Mouse (Mus musculus) naive thymus-derived CD4-positive, alpha-beta T cell, adult 2 months (primary cell): Measurements from ENCODE around the gene Car4.
A peak's percentile ranks its signal among the peaks of the same experiment; 100 is the strongest.

Experiments
- DNase-seq: peaks from one replicate; pipeline ENCODE4 v3.0.0-alpha.2; 2011; ENCODE audit warnings: low read depth

Car4 gene

GRCm38 (mm10) chr11:84957591-84958270 is at the start of gene Car4:
Car4 (plus strand) TSS chr11:84957786.
- no peak for DNase-seq

DNA sequence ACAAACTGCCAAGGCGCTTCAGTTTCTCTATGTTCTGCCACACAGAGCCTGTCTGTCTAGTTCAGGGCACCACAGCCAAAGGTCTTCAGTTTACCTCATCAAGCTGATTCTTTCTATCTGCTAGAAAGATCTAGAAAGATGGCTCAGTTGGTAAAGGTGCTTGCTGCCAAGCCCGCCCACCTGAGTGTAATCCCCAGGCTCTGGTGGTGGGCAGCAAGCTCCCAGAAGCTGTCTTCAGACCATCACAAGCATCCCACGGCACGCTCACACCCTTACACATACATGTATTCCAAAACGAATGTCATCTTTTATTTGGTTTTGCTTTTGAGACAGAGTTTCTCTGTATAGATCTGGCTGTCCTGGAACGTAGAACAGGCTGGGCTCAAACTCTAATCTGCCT is 49.1 kb upstream of the Car4 start:
- DNase-seq: no peak

DNA sequence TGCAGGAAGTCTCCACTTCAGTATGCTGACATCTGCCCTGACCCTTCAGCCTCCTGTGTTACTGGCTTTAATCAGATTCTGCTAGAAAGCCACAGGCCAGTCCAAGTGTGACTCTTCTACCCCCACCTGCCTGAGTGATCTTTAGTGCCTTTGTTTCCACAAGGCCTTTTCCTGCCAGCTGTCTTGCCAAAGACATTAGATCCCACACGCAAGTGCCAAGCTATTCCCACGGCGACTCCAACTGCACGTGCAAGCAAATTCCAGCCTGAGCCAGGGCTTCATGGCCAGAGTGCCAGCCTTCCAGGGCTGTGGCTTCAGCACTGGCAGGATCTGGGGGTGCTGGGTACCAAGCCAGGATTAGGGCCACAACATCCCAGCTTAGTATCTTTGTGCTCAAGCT is 47.2 kb upstream of the Car4 start:
- no peak for DNase-seq

DNA sequence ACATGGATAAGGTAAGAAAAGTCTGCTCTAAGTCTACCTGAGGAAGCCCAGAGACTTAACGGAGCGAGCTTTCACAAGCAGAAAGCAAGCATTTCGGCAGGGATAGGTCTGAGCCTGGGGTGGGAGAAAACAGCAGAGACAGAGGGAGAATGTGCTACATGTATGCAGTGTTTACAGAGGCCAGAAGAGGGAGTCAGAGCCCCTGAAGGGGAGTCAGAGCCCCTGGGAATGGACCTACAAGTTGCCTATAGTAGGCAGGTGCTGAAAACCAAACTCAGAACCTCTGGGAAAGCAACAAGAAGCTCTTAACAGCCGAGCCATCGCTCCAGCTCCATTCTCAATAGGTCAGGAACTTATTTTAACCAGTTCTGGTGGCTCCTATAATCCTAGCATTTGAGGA is 42.9 kb upstream of the Car4 start:
- DNase-seq: peak; percentile 15

DNA sequence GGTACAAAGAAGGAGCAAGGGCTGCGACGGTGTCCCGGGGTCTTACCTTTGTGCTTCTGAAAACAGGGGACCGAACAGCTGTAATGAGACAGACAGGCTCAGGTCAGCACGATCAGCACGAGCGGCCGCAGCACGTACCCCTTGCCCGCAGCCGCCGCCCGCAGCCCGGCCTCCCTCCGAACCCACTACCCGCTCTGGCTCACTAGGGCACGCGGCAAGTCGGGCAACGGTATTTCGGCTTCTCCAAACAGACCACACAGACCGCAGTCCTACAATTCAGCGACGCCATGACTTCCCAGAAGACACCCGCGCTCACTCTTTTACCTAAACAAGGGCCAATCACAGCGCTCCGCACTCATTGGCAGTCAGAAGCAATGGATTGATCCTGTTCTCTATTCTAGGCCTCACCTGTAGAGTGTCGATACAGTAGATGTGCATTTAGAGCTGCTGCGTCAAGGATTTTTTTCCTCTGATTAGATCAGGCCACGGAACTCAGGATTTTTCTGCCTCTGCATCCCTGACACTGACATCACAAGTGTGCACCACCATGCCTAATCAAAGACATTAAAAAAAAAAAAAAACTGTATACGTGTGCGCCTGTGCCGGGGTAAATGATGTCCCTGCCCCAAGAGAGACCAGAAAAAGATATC is 41.4 kb upstream of the Car4 start, which contains the start of gene Znhit3:
Gene Znhit3 (minus strand): TSS at position 314 of the 650 bp plus-strand sequence.
- peak; percentile 91 for DNase-seq

DNA sequence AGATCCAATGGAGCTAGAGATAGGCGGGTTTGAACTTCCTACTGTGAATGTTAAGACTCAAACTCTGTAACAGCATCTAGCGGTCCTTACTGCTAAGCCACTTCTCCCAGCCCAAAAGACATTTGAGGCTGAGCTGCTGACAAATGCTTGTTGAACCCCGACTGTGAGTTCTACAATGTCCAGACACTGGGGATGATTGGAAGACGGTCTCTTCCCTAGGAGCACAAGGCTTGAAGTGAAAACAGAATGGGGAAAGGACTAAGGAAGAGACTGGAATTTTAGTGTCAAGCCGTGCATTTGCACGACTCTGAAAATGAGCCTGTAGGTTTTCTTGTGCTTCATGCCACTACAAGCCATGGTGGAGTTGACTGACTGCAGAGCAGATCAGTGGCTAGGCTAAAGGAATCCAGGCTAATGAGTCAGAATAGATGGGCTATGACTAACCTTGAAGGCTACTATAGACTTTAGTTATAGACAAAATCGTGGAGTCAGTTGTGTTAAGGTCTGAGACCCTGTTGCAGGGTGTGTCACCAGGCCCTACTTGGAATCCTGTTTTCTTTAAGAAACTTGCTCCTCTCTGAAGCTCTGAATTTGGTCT is 40.8 kb upstream of the Car4 start:
- no peak for DNase-seq

DNA sequence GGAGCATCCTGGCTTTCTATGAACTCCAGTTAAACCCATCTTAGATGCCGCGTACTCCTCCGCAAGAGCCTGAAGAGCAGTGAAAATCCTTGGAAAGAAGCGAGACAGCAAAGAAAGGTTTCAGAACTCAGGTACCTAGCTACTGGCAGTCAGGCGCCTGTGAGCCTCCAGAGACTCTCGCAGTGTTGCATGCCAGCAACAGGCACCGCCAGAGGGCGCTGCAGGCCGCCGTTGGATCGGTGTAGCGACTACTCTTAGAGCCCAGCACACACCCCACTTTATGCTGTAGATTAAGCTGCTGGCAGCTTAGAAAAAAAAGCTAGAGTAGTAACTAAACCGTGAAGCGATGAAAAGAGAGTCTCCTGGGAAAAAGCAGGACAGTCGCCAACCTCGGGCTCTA is 39.2 kb upstream of the Car4 start:
- DNase-seq: peak; percentile 89

DNA sequence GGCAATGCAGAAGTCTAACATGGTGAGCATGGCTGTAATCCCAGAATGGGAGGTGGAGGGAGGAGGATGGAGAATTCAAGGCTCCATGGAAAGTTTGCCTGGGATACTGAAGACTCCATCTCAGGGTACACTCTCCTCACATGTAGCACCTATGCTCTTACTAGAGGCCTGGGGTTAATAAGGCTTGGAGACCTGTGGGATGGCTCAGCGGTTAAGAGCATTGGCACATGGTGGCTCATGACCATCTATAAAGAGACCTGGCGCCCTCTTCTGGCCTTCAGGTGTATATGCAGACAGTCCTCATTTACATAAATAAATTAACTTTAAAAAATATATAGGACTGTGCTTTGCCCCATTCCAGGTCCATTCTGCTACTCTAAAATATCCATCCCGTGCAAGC is 38.3 kb upstream of the Car4 start:
- DNase-seq: peak; percentile 79

DNA sequence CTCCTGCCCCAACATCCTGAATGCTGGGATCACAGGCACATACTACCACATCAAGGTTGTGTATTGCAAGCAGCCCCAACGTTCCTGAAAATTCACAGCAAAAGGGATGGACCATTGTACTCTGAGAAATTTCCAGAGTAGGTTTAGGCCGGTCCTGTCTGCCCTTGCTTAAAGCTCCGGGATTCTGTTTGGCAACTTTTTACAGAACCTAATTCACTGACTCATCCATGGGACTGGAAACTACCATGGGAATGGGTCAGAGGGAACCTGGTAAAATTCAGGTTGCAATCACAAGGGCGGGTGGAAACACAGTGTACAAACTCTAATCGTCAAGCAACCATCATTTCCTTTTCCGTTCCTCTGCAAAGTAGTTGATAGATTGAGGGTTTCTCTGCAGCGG is 37.6 kb upstream of the Car4 start:
- no peak for DNase-seq

- DNase-seq: no peak
Observed at GRCm38 (mm10) chr11:84920981-84921380, 36.6 kb upstream of the Car4 start.

- no peak for DNase-seq
Observed at GRCm38 (mm10) chr11:84932261-84932660, 25.3 kb upstream of the Car4 start.

GRCm38 (mm10) chr11:84939508-84940053 is 18.0 kb upstream of the Car4 start:
- no peak for DNase-seq

- DNase-seq: no peak
Observed at GRCm38 (mm10) chr11:84940140-84940539, 17.4 kb upstream of the Car4 start.

- DNase-seq: no peak
Observed at GRCm38 (mm10) chr11:84943948-84944347, 13.6 kb upstream of the Car4 start.

- no peak for DNase-seq
Observed at GRCm38 (mm10) chr11:84944639-84945435, 12.7 kb upstream of the Car4 start.

- no peak for DNase-seq
Observed at GRCm38 (mm10) chr11:84945841-84946240, 11.7 kb upstream of the Car4 start.

DNA sequence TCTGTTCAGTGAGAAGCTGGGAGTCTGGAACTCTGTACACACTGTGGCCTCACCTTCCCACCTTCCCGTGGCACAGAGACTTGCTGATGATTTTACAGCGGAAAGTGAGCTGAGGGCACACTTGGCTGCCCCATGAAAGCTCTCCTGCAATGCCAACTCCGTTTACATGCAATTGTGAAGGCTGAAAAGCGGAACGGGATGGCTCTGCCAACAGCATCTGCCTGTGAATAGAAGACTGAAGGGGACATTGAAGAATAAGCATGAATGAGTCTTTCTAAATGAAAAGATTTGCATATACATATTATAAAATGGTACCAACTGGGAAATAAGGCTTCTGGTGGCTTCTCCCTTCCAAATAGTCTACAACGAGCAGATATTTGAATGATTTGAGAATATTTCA is 10.4 kb upstream of the Car4 start:
- no peak for DNase-seq

- DNase-seq: no peak
Observed at GRCm38 (mm10) chr11:84948114-84948513, 9.5 kb upstream of the Car4 start.

DNA sequence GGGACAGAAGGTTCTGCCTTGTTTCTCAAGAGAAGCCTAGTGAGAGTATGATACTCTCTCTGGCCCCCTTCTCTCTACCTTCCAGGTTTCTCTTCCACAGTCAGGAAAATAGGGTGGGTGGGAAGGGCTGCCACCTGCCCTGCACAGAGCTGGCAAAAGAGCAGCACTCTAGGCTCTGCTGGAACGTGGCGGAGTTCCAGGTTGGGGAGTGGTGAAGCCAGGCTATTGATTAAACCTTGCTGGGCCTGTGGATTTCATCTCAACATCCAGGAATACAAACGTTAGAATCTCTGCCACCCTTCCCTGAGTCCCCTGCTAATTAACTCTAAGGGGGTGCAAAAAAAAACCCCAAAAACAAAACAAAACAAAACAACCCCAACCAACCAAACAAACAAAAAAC is 9.1 kb upstream of the Car4 start:
- no peak for DNase-seq

DNA sequence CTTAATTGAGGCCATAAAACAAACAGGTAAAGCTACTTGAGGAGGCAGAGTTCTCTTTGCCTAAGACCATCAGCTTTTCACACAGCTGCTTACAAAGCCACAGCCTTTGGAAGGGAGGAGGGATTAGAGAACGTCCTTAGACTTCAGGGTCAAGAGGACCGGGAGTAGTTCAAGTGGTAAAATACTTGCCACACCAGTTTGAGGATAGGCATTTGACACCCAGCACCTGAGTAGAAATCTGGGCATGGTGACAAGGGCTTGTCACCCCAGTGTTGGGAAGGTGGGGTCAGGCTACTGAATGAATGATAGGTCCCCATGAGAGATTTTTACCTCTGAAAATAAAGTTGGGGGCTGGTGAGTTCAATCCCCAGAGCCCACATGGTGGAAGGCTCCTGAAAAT is 5.0 kb upstream of the Car4 start:
- DNase-seq: no peak

DNA sequence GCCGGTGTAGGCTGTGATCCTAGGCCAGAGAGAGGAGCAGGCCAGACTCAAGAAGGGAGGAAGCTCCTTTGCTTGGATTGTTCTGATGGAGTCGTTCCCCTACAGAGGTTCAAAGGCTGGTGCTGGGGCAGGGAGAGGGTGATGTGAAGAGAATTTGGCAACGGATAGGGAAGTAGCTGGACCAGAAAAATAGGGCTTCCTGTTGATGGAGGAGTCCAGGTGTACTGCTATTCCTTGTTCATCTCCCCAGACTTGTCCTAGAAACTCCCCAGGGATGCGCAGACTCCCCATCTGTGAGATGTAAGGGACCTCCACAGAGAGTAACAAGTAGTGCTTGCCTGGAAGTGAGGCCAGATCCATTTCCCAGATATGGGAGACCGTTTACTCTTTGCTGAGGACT is 1.2 kb upstream of the Car4 start:
- no peak for DNase-seq

GRCm38 (mm10) chr11:84957171-84957570 is 415 bp upstream of the Car4 start:
- no peak for DNase-seq
